In the genomic region with DNA sequence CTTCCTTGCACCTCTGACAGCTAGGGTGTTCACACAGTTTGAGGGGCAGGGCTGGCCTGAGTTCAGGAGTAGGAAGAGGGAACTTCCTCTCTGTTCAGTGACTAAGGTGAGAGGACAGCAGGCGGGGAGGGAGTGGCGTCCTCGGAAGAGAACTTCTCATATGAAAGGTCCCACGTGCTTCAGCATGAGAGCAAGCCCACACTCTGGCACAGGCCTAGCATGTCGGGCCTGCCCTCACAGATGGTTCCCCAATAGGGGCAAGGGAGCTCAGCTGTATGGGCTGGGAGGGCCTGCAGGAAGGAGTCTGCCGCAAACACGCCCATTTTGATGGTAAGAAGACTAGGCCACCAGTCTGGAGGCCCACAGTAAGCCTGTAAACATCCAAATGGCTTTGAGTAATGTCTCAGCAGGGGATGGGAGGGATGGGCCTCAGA, we compare ENCODE assay signal across 8 mouse cellular contexts. TPM values are rescaled to one million over a fixed set of nuclear protein-coding genes. Genes with fewer than 3 reads are reported as not detected.
A peak's percentile ranks its signal among the peaks of the same experiment; 100 is the strongest.
DNase-seq lines count a peak whose midpoint lies in the region; ATAC-seq and TF ChIP-seq lines count a peak whose summit lies in the region.

No protein-coding gene starts in this region.

- WGBS in heart, embryonic 11.5 days (ENCODE audit: insufficient replicate concordance): 56% methylated on average over 7 of the region's 7 CpGs
- 16% methylated on average over 7 of the region's 7 CpGs for WGBS in liver, embryonic 16.5 days (ENCODE audit: insufficient replicate concordance)
- 23% methylated on average over 7 of the region's 7 CpGs for WGBS in small intestine, adult 2 months

- no peak overlapping the region; the same call in 1 of the 2 replicates for H3K4me3 ChIP-seq in gastrocnemius, adult 2 months
- H3K4me3 ChIP-seq in heart, embryonic 11.5 days (ENCODE audit: low read depth, low read length): no peak overlapping the region
- H3K4me3 ChIP-seq in liver, embryonic 16.5 days (ENCODE audit: low read depth, low read length): no peak overlapping the region
- H3K4me3 ChIP-seq in small intestine, adult 2 months (ENCODE audit: low read depth, low read length): no peak overlapping the region

- TF ChIP-seq CTCF in gastrocnemius, adult 2 months (IDR thresholded peaks at IDR 0.05): no peak
- TF ChIP-seq CTCF in small intestine, adult 2 months (IDR thresholded peaks at IDR 0.05; ENCODE audit: extremely low read depth, insufficient read length, insufficient replicate concordance, low read depth, low read length): no peak

- peaks cover 49% of the 10 kb centered on the region for H3K4me1 ChIP-seq in heart, embryonic 11.5 days (ENCODE audit: control insufficient read depth, insufficient read depth, low read length)
- H3K4me1 ChIP-seq in liver, embryonic 16.5 days (ENCODE audit: control insufficient read depth, low read depth, low read length): peaks cover 64% of the 10 kb centered on the region
- peaks cover 53% of the 10 kb centered on the region for H3K4me1 ChIP-seq in small intestine, adult 2 months (ENCODE audit: control insufficient read depth, insufficient read depth, insufficient read length, low read length)

- no peak for DNase-seq in gastrocnemius, adult 2 months
- no peak for DNase-seq in gastrocnemius, adult 18-20 months (ENCODE audit: low spot score)
- peak; percentile 77 to 80 for DNase-seq in CD8-positive naive resting alpha-beta T cell, adult 2 months (ENCODE audit: low read depth in 2 of 2, low spot score in 2 of 2)
- DNase-seq in urinary bladder, adult 18-20 months (ENCODE audit: low spot score in 2 of 2): no peak
- DNase-seq in ovary, adult 18-20 months (ENCODE audit: low spot score): no peak

- H3K27me3 ChIP-seq in heart, embryonic 11.5 days (ENCODE audit: control insufficient read depth, insufficient read depth, low read length): no peaks in the 10 kb centered on the region
- no peaks in the 10 kb centered on the region for H3K27me3 ChIP-seq in liver, embryonic 16.5 days (ENCODE audit: control insufficient read depth, insufficient read depth, low read depth, low read length)
- no peaks in the 10 kb centered on the region for H3K27me3 ChIP-seq in small intestine, adult 2 months (ENCODE audit: control insufficient read depth, insufficient read depth, low read length)

- peak overlapping the region; percentile 91 for H3K27ac ChIP-seq in gastrocnemius, adult 2 months
- H3K27ac ChIP-seq in heart, embryonic 11.5 days (ENCODE audit: low read depth, low read length): no peak overlapping the region
- peak overlapping the region; percentile 83 for H3K27ac ChIP-seq in liver, embryonic 16.5 days (ENCODE audit: low read length)
- peak overlapping the region; percentile 89 for H3K27ac ChIP-seq in small intestine, adult 2 months (ENCODE audit: insufficient read depth, low read depth, low read length)

- H3K9ac ChIP-seq in heart, embryonic 11.5 days (ENCODE audit: low read depth, low read length): 0 out of 2 replicates have a peak overlapping the region, but pooled peaks have one; percentile 10
- no peak overlapping the region for H3K9ac ChIP-seq in liver, embryonic 16.5 days (ENCODE audit: low read depth, low read length)

- TF ChIP-seq POLR2A in small intestine, adult 2 months (IDR thresholded peaks at IDR 0.05; ENCODE audit: low read depth, low read length): no peak

- ATAC-seq in heart, embryonic 11.5 days (replicated peaks; ENCODE audit: insufficient number of reproducible peaks, low FRiP score, low TSS enrichment): no peak
- peak; percentile 59 for ATAC-seq in liver, embryonic 16.5 days (ENCODE audit: low read depth)

- H3K36me3 ChIP-seq in heart, embryonic 11.5 days (ENCODE audit: control insufficient read depth, insufficient read depth, low read length): no peaks in the 10 kb centered on the region
- no peaks in the 10 kb centered on the region; the same call in 1 of the 2 replicates for H3K36me3 ChIP-seq in liver, embryonic 16.5 days (ENCODE audit: control insufficient read depth, insufficient read depth)
- H3K36me3 ChIP-seq in small intestine, adult 2 months (ENCODE audit: control insufficient read depth, insufficient read depth, low read length): no peaks in the 10 kb centered on the region

- H3K4me2 ChIP-seq in heart, embryonic 11.5 days: no peak overlapping the region
- peak overlapping the region; percentile 30 for H3K4me2 ChIP-seq in liver, embryonic 16.5 days (ENCODE audit: low read depth, low read length)

- intact Hi-C loops in gastrocnemius, adult 2 months (cut with DNase I): no loop called here

- no peaks in the 10 kb centered on the region for H3K9me3 ChIP-seq in heart, embryonic 11.5 days (replicated peaks; ENCODE audit: control insufficient read depth, low read length)
- H3K9me3 ChIP-seq in liver, embryonic 16.5 days (replicated peaks; ENCODE audit: control insufficient read depth, low read length): no peaks in the 10 kb centered on the region

RNA-seq across cellular contexts. Expression of a gene that starts 5.7 kb away (rescaled TPM):
- 10 to 100 TPM; 56.6 to 61.2 TPM for total RNA-seq in gastrocnemius, adult 2 months (2021)
- total RNA-seq in gastrocnemius, adult 18-20 months (2021): 10 to 100 TPM; 50.7 to 60.8 TPM
- polyA plus RNA-seq in heart, embryonic 11.5 days (2014; fragmentation: Nextera tagmentation; extraction: Ambion mirVana): 12.0 and 14.2 TPM in 2 replicates
- polyA plus RNA-seq in liver, embryonic 16.5 days (2015; fragmentation: Nextera tagmentation; extraction: Ambion mirVana): 7.8 and 9.5 TPM in 2 replicates
- polyA plus RNA-seq in small intestine, adult 2 months (2012; rRNA removed): 64.0 and 128 TPM in 2 replicates

RNA-seq across cellular contexts. Expression of a gene that starts 17.4 kb away (rescaled TPM):
- total RNA-seq in gastrocnemius, adult 2 months (2021): under 1 TPM; 0.45 to 0.64 TPM
- under 1 TPM; 0.16 to 0.81 TPM for total RNA-seq in gastrocnemius, adult 18-20 months (2021)
- polyA plus RNA-seq in heart, embryonic 11.5 days (2014; fragmentation: Nextera tagmentation; extraction: Ambion mirVana): 2.1 and 2.2 TPM in 2 replicates
- polyA plus RNA-seq in liver, embryonic 16.5 days (2015; fragmentation: Nextera tagmentation; extraction: Ambion mirVana): 1.1 and 1.2 TPM in 2 replicates
- 1.1 and 1.8 TPM in 2 replicates for polyA plus RNA-seq in small intestine, adult 2 months (2012; rRNA removed)

RNA-seq across cellular contexts. Expression of a gene that starts 31.3 kb away (rescaled TPM):
- 1 to 10 TPM; 3.3 to 3.9 TPM for total RNA-seq in gastrocnemius, adult 2 months (2021)
- 1 to 10 TPM; 2.8 to 3.4 TPM for total RNA-seq in gastrocnemius, adult 18-20 months (2021)
- 3.1 and 3.6 TPM in 2 replicates for polyA plus RNA-seq in heart, embryonic 11.5 days (2014; fragmentation: Nextera tagmentation; extraction: Ambion mirVana)
- 2.1 TPM in 2 replicates for polyA plus RNA-seq in liver, embryonic 16.5 days (2015; fragmentation: Nextera tagmentation; extraction: Ambion mirVana)
- polyA plus RNA-seq in small intestine, adult 2 months (2012; rRNA removed): 72.2 and 105 TPM in 2 replicates

Comparison
In these comparisons a context has a peak if more than half of its experiments do, and no peak if none do; other contexts are left out.
1. DNase-seq: peak in CD8-positive naive resting alpha-beta T cell, adult 2 months (2 of 2); none in gastrocnemius, adult 2 months (single experiment), gastrocnemius, adult 18-20 months (single experiment), urinary bladder, adult 18-20 months (0 of 2) and ovary, adult 18-20 months (single experiment).
2. RNA of a gene that starts 31.3 kb away (polyA plus RNA-seq): 72.2 to 105 TPM in small intestine, adult 2 months; 3.1 to 3.6 TPM in heart, embryonic 11.5 days and 2.1 TPM in liver, embryonic 16.5 days; every median in the first group is over 10 times any median in the second.